9 mouse cellular contexts compared by ENCODE assay signal in the genomic region with DNA sequence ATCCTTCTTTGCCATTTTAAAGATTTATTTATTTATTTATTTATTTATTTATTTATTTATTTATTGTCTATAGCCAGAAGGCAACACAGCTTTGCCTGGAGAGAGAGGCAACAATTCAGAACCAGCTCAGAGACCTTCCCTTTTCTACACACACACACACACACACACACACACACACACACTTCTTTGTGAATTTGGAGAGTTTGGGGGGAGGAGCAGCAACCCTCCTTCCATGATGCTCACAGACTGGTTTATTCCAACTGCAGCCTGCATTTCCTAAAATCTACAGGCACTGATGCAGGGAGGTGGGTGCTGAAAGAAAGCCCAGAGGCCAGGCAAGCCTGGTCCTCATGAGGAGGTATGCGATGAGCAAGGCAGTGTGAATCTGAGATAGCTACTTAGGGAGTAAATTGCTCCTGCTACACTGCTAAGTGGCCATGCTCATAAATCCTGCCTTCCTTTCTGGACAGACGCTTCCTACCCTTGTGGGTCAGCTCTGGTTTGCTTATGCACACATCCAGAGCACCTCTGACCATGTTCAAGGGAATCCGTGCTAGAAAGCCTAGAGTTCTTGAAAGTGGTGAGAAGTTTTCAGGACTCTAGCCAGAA. TPM values are rescaled to one million over a fixed set of nuclear protein-coding genes. Genes with fewer than 3 reads are reported as not detected.
DNase-seq lines count a peak whose midpoint lies in the region; ATAC-seq and TF ChIP-seq lines count a peak whose summit lies in the region.
"Had no signal": no experiment of that assay in that cellular context is flagged by ENCODE, and none has a peak within 500 bp of the region (broad histone marks: within the 10 kb centered on the region; RNA-seq: fewer than 3 reads in every experiment).

No protein-coding gene starts in this region.

- no peak for TF ChIP-seq CTCF in embryonic fibroblast, embryonic 13.5 days (IDR thresholded peaks at IDR 0.05; ENCODE audit: borderline replicate concordance, insufficient read depth, low read length)

- intact Hi-C loops in heart, postnatal 25 days (cut with DNase I) = no loop called here
- intact Hi-C loops in left cerebral cortex, postnatal 4 days (cut with DNase I) = loop anchor here (5.0 kb wide), 1 partner anchor 365 kb away; no protein-coding TSS in a partner anchor

- 5% methylated on average over 3 of the region's 3 CpGs for WGBS in heart, embryonic 11.5 days (ENCODE audit: insufficient replicate concordance)
- 11% methylated on average over 3 of the region's 3 CpGs for WGBS in limb, embryonic 15.5 days

- H3K9me3 ChIP-seq in heart, embryonic 11.5 days (replicated peaks; ENCODE audit: control insufficient read depth, low read length) = no peaks in the 10 kb centered on the region
- no peaks in the 10 kb centered on the region for H3K9me3 ChIP-seq in limb, embryonic 15.5 days

- H3K36me3 ChIP-seq in heart, embryonic 11.5 days (ENCODE audit: control insufficient read depth, insufficient read depth, low read length) = no peaks in the 10 kb centered on the region
- no peaks in the 10 kb centered on the region for H3K36me3 ChIP-seq in limb, embryonic 15.5 days

- peak overlapping the region; percentile 75 for H3K4me3 ChIP-seq in heart, embryonic 11.5 days (ENCODE audit: low read depth, low read length)
- peak overlapping the region; percentile 72 for H3K4me3 ChIP-seq in embryonic fibroblast, embryonic 13.5 days (ENCODE audit: insufficient read depth, low read length)
- H3K4me3 ChIP-seq in limb, embryonic 15.5 days = peak overlapping the region; percentile 58

- H3K4me1 ChIP-seq in heart, embryonic 11.5 days (ENCODE audit: control insufficient read depth, insufficient read depth, low read length) = peaks cover 11% of the 10 kb centered on the region
- no peaks in the 10 kb centered on the region for H3K4me1 ChIP-seq in embryonic fibroblast, embryonic 13.5 days (ENCODE audit: control insufficient read depth, insufficient read depth, low read length)
- peaks cover 25% of the 10 kb centered on the region for H3K4me1 ChIP-seq in limb, embryonic 15.5 days

- DNase-seq in heart, postnatal 25 days (ENCODE audit: low spot score) = no peak
- peak; percentile 44 for DNase-seq in MN1 (ENCODE audit: low spot score)
- no peak for DNase-seq in left cerebral cortex, adult 18-20 months (ENCODE audit: low spot score in 2 of 2)
- DNase-seq in left cerebral cortex, postnatal 4 days = no peak

- peak overlapping the region; percentile 50; the same call in 1 of the 2 replicates for H3K27ac ChIP-seq in heart, embryonic 11.5 days (ENCODE audit: low read depth, low read length)
- no peak overlapping the region for H3K27ac ChIP-seq in embryonic fibroblast, embryonic 13.5 days (ENCODE audit: insufficient read depth, low read length)
- peak overlapping the region; percentile 83 for H3K27ac ChIP-seq in limb, embryonic 15.5 days
- H3K27ac ChIP-seq: liver, embryonic 14.5 days had no signal

- H3K27me3 ChIP-seq in heart, embryonic 11.5 days (ENCODE audit: control insufficient read depth, insufficient read depth, low read length) = peaks cover 6% of the 10 kb centered on the region; the same call in 1 of the 2 replicates
- H3K27me3 ChIP-seq in limb, embryonic 15.5 days = peaks cover 21% of the 10 kb centered on the region

- H3K9ac ChIP-seq in heart, embryonic 11.5 days (ENCODE audit: low read depth, low read length) = peak overlapping the region; percentile 67
- H3K9ac ChIP-seq in limb, embryonic 15.5 days = no peak overlapping the region
- H3K9ac ChIP-seq: liver, embryonic 14.5 days had no signal

- no peak for ATAC-seq in heart, embryonic 11.5 days (replicated peaks; ENCODE audit: insufficient number of reproducible peaks, low FRiP score, low TSS enrichment)
- ATAC-seq in limb, embryonic 15.5 days (ENCODE audit: insufficient number of reproducible peaks, low FRiP score, low TSS enrichment, low read depth) = no peak
- ATAC-seq in frontal cortex, adult (ENCODE audit: low TSS enrichment) = no peak

- H3K4me2 ChIP-seq in heart, embryonic 11.5 days = peak overlapping the region; percentile 97
- H3K4me2 ChIP-seq in limb, embryonic 15.5 days = peak overlapping the region; percentile 92

- no peak for TF ChIP-seq POLR2A in embryonic fibroblast, embryonic 13.5 days (IDR thresholded peaks at IDR 0.05; ENCODE audit: low read depth, low read length)

RNA-seq across cellular contexts. Expression of a gene that starts 1.8 kb away (rescaled TPM):
- polyA plus RNA-seq in heart, embryonic 11.5 days (2014; fragmentation: Nextera tagmentation; extraction: Ambion mirVana) = 7.0 and 11.2 TPM in 2 replicates
- under 1 TPM; 0.16 to 0.25 TPM for total RNA-seq in heart, postnatal 25 days (2021)
- 18.2 and 23.8 TPM in 2 replicates for polyA plus RNA-seq in embryonic fibroblast, embryonic 13.5 days (2011; ENCODE audit: insufficient read length, low read depth, missing spikeins)
- 7.0 and 7.8 TPM in 2 replicates for polyA plus RNA-seq in limb, embryonic 15.5 days (2015; fragmentation: Nextera tagmentation; extraction: Ambion mirVana)
- 10 to 100 TPM; 29.9 to 30.9 TPM for total RNA-seq in left cerebral cortex, adult 18-20 months (2021)
- 10 to 100 TPM; 52.2 to 56.9 TPM for total RNA-seq in left cerebral cortex, postnatal 4 days (2021)

Comparison
In these comparisons a context has a peak if more than half of its experiments do, and no peak if none do; other contexts are left out.
1. RNA of a gene that starts 1.8 kb away (total RNA-seq): 52.2 to 56.9 TPM in left cerebral cortex, postnatal 4 days and 29.9 to 30.9 TPM in left cerebral cortex, adult 18-20 months; 0.16 to 0.25 TPM in heart, postnatal 25 days; every median in the first group is over 10 times any median in the second.
2. Peak in every context shown above with its lines, with median percentiles within 50 percentile points of each other: H3K4me3 ChIP-seq.